Mouse (Mus musculus): Measurements from ENCODE around the gene Tcp11x2. TPM values are rescaled to one million over a fixed set of nuclear protein-coding genes. Genes with fewer than 3 reads are reported as not detected.
A peak's percentile ranks its signal among the peaks of the same experiment; 100 is the strongest.

Gene Tcp11x2
- polyA plus RNA-seq, 1 experiment from 2014 or later: 0.08 TPM

DNA sequence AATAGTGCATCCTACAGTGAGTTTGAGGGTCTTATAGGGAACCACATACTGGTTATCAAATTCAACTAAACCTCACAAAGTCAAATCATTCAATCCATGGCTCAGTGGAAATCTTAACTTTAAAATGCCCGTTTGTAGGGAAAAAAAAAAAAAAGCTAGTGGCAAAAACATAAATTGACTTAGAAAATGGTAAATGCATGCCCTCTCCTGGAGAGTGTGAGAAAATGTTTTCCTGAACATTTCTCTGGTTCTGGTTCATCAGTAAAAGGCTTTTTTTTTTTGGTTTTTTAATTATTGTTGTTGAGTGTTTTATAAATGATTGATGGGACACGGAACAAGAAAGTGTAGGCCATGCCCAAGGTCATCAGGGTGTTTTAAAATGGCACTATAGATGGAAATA lies 10.8 kb upstream of the Tcp11x2 start:
- Histone ChIP-seq H3K4me2 (ENCODE audit: low read length) (no peak overlapping the region), H3K9me3 (replicated peaks; ENCODE audit: low read length) (no peaks in the 10 kb centered on the region), H3K27me3 (ENCODE audit: insufficient read depth, low read length) (no peaks in the 10 kb centered on the region), H3K36me3 (ENCODE audit: insufficient read depth, low read length) (no peaks in the 10 kb centered on the region), H3K4me1 (replicated peaks; ENCODE audit: insufficient read depth, low read length) (no peaks in the 10 kb centered on the region), H3K27ac (no peak overlapping the region), H3K9ac (ENCODE audit: low read depth, low read length) (no peak overlapping the region), H3K4me3 (replicated peaks; ENCODE audit: low read depth, low read length) (no peak overlapping the region)
- TF ChIP-seq CTCF (IDR thresholded peaks at IDR 0.05; ENCODE audit: low read depth): peak; percentile 36
- DNase-seq (ENCODE audit: low spot score): no peak
- 32% methylated on average over 2 of the region's 2 CpGs for WGBS
- ATAC-seq (replicated peaks; ENCODE audit: low FRiP score, low read depth): no peak

GRCm38 (mm10) chrX:135703111-135703510 lies 9.5 kb upstream of the Tcp11x2 start:
- H3K9me3 ChIP-seq (replicated peaks; ENCODE audit: low read length): no peaks in the 10 kb centered on the region
- no peaks in the 10 kb centered on the region for H3K27me3 ChIP-seq (ENCODE audit: insufficient read depth, low read length)
- no peaks in the 10 kb centered on the region for H3K36me3 ChIP-seq (ENCODE audit: insufficient read depth, low read length)
- DNase-seq (ENCODE audit: low spot score) (no peak), ATAC-seq (replicated peaks; ENCODE audit: low FRiP score, low read depth) (no peak)
- H3K27ac ChIP-seq: no peak overlapping the region
- no peak overlapping the region for H3K9ac ChIP-seq (ENCODE audit: low read depth, low read length)
- H3K4me2 ChIP-seq (ENCODE audit: low read length): no peak overlapping the region
- WGBS: 97% methylated on average over 1 of the region's 1 CpGs
- H3K4me1 ChIP-seq (replicated peaks; ENCODE audit: insufficient read depth, low read length): no peaks in the 10 kb centered on the region
- no peak overlapping the region for H3K4me3 ChIP-seq (replicated peaks; ENCODE audit: low read depth, low read length)
- TF ChIP-seq CTCF (IDR thresholded peaks at IDR 0.05; ENCODE audit: low read depth): no peak

DNA sequence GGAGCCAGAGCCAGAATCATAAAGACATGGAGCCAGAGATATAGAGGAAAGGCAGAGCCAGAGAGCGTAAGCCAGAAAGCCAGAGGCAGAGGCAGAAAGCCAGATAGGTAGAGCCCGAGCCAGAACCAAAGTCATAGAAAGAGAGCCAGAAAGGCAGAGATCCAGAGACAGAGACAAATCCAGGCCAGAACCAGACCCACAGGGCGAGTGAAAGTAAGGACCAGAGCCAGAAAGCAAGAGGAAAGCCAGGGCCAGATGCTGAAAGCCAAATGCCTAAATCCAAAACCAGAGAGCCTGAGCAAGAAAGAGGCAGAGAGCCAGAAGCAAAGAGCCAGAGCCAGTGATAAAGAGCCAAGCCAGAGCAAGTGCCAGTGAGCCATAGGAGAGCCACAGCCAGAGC lies 5.8 kb downstream of the Tcp11x2 start:
- no peak overlapping the region for H3K27ac ChIP-seq
- H3K4me1 ChIP-seq (replicated peaks; ENCODE audit: insufficient read depth, low read length): no peaks in the 10 kb centered on the region
- no peak overlapping the region for H3K4me3 ChIP-seq (replicated peaks; ENCODE audit: low read depth, low read length)
- H3K27me3 ChIP-seq (ENCODE audit: insufficient read depth, low read length): no peaks in the 10 kb centered on the region
- H3K36me3 ChIP-seq (ENCODE audit: insufficient read depth, low read length): no peaks in the 10 kb centered on the region
- no peak overlapping the region for H3K9ac ChIP-seq (ENCODE audit: low read depth, low read length)
- no peaks in the 10 kb centered on the region for H3K9me3 ChIP-seq (replicated peaks; ENCODE audit: low read length)
- no peak overlapping the region for H3K4me2 ChIP-seq (ENCODE audit: low read length)
- no peak for ATAC-seq (replicated peaks; ENCODE audit: low FRiP score, low read depth)
- WGBS: 72% methylated on average over 3 of the region's 3 CpGs
- TF ChIP-seq CTCF (IDR thresholded peaks at IDR 0.05; ENCODE audit: low read depth): no peak
- no peak for DNase-seq (ENCODE audit: low spot score)

DNA sequence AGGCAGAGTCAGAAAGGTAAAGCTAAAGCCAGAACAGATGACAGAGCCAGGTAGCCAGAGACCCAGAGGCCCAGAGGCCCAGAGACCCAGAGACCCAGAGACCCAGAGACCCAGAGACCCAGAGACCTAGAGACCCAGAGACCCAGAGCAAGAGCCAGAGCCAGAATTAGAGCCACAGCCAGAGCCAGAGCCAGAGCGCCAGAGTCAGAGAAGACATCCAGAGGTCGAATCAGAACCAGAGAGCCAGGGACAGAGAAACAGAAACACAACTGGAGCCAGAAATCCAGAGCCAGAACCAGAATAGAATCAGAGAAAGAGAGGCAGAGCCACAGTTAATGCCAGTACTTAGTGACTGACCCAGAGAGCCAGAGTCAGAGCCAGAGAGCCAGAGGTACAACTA lies 11.7 kb downstream of the Tcp11x2 start:
- no peak overlapping the region for H3K9ac ChIP-seq (ENCODE audit: low read depth, low read length)
- no peak overlapping the region for H3K27ac ChIP-seq
- H3K4me3 ChIP-seq (replicated peaks; ENCODE audit: low read depth, low read length): no peak overlapping the region
- no peaks in the 10 kb centered on the region for H3K9me3 ChIP-seq (replicated peaks; ENCODE audit: low read length)
- DNase-seq (ENCODE audit: low spot score): no peak
- H3K27me3 ChIP-seq (ENCODE audit: insufficient read depth, low read length): no peaks in the 10 kb centered on the region
- no peaks in the 10 kb centered on the region for H3K4me1 ChIP-seq (replicated peaks; ENCODE audit: insufficient read depth, low read length)
- H3K36me3 ChIP-seq (ENCODE audit: insufficient read depth, low read length): no peaks in the 10 kb centered on the region
- no peak for TF ChIP-seq CTCF (IDR thresholded peaks at IDR 0.05; ENCODE audit: low read depth)
- WGBS: 56% methylated on average over 2 of the region's 2 CpGs
- no peak overlapping the region for H3K4me2 ChIP-seq (ENCODE audit: low read length)
- ATAC-seq (replicated peaks; ENCODE audit: low FRiP score, low read depth): no peak

DNA sequence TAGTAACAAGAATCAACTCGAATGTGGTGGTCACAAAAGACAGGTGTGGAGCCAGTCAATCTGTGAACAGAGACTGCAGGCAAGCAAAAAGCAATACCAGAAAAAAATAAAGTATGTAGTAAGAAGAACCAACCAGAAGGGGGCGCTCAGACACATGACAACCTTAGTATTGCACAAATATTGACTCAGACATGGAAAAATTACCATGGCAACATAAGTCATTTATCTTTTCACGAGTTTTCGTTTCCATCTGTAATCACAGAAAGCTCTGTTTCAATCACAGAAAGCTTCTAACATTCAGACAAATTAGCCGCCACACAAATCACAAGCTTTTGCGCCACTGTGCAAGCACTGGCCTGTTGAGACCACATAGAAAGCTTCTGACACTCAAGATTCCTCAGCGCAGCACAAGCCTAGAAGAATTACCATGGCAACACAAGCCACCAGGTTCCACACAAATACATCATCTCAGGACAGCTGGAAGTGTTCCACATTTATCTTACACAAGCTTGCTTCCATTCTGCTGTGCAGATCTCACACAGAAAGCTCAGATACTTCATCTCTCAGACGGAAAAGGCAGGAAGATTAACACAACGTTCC lies 41.3 kb downstream of the Tcp11x2 start:
- H3K27ac ChIP-seq: no peak overlapping the region
- no peak for ATAC-seq (replicated peaks; ENCODE audit: low FRiP score, low read depth)
- 51% methylated on average over 9 of the region's 9 CpGs for WGBS

DNA sequence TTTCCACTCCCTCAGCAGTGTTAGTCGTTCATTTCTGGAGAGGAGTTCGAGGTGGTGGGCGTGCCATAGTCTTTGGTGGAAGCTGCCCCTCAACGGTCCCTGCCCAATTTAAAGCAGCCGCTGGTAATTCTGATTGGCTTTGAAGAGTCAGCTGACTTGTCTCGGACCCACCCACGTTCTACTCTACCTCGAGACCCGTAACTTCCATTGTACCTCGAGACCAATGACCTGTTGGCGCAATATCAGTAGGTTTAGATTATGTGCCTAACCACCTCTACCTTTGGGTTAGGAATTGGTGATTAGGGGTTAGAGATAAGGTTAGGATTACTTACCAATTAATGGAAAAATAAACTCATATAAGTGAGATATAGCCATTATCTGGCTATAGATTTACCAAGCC lies 66.0 kb downstream of the Tcp11x2 start, which contains the start of gene Prame:
Gene Prame, minus strand, starts transcription at position 101 of the 400 bp plus-strand sequence.
- H3K9ac ChIP-seq (ENCODE audit: low read depth, low read length): no peak within 1 kb of the TSS
- TF ChIP-seq CTCF (IDR thresholded peaks at IDR 0.05; ENCODE audit: low read depth): no peak
- H3K9me3 ChIP-seq (replicated peaks; ENCODE audit: low read length): no peaks in the 10 kb centered on the region
- H3K27me3 ChIP-seq (ENCODE audit: insufficient read depth, low read length): no peaks in the 10 kb centered on the region
- no peak within 1 kb of the TSS for H3K4me3 ChIP-seq (replicated peaks; ENCODE audit: low read depth, low read length)
- no peaks in the 10 kb centered on the region for H3K36me3 ChIP-seq (ENCODE audit: insufficient read depth, low read length)
- ATAC-seq (replicated peaks; ENCODE audit: low FRiP score, low read depth): no peak
- H3K27ac ChIP-seq: no peak within 1 kb of the TSS
- 83% methylated on average over 11 of the region's 11 CpGs for WGBS
- no peaks in the 10 kb centered on the region for H3K4me1 ChIP-seq (replicated peaks; ENCODE audit: insufficient read depth, low read length)
- no peak for DNase-seq (ENCODE audit: low spot score)
- no peak within 1 kb of the TSS for H3K4me2 ChIP-seq (ENCODE audit: low read length)

More for the DNA sequence above, 41.3 kb downstream of the Tcp11x2 start:
- Histone ChIP-seq H3K4me3 (replicated peaks; ENCODE audit: low read depth, low read length) (no peak overlapping the region), H3K36me3 (ENCODE audit: insufficient read depth, low read length) (no peaks in the 10 kb centered on the region), H3K27me3 (ENCODE audit: insufficient read depth, low read length) (no peaks in the 10 kb centered on the region), H3K9me3 (replicated peaks; ENCODE audit: low read length) (no peaks in the 10 kb centered on the region), H3K4me2 (ENCODE audit: low read length) (no peak overlapping the region), H3K4me1 (replicated peaks; ENCODE audit: insufficient read depth, low read length) (no peaks in the 10 kb centered on the region), H3K9ac (ENCODE audit: low read depth, low read length) (no peak overlapping the region)
- peak; percentile 33 for DNase-seq (ENCODE audit: low spot score)
- peak; percentile 56 for TF ChIP-seq CTCF (IDR thresholded peaks at IDR 0.05; ENCODE audit: low read depth)

Other genes starting within 250 kb of the Tcp11x2 start
- not detected in 2 replicates for gene AV320801, start 199.2 kb downstream of the Tcp11x2 start, polyA plus RNA-seq (2015; fragmentation: Nextera tagmentation; extraction: Ambion mirVana)
- not detected in 2 replicates for gene Nxf7, start 95.0 kb downstream of the Tcp11x2 start, polyA plus RNA-seq (2015; fragmentation: Nextera tagmentation; extraction: Ambion mirVana)
- gene Prame, start 66.1 kb downstream of the Tcp11x2 start, polyA plus RNA-seq (2015; fragmentation: Nextera tagmentation; extraction: Ambion mirVana): not detected in 2 replicates
- gene Tmsb15a, start 31.5 kb upstream of the Tcp11x2 start, polyA plus RNA-seq (2015; fragmentation: Nextera tagmentation; extraction: Ambion mirVana): not detected in 2 replicates
- gene Armcx5, start 48.9 kb upstream of the Tcp11x2 start, polyA plus RNA-seq (2015; fragmentation: Nextera tagmentation; extraction: Ambion mirVana): 9.3 and 9.6 TPM in 2 replicates
- 28.0 and 29.8 TPM in 2 replicates for gene Gprasp1, start 48.9 kb upstream of the Tcp11x2 start, polyA plus RNA-seq (2015; fragmentation: Nextera tagmentation; extraction: Ambion mirVana)
- 36.9 and 39.1 TPM in 2 replicates for gene Bhlhb9, start 103.8 kb upstream of the Tcp11x2 start, polyA plus RNA-seq (2015; fragmentation: Nextera tagmentation; extraction: Ambion mirVana)
- 14.1 and 15.8 TPM in 2 replicates for gene Gprasp2, start 145.2 kb upstream of the Tcp11x2 start, polyA plus RNA-seq (2015; fragmentation: Nextera tagmentation; extraction: Ambion mirVana)